Mouse (Mus musculus): ENCODE measurements around the gene Med27. TPM values are rescaled to one million over a fixed set of nuclear protein-coding genes. Genes with fewer than 3 reads are reported as not detected.

The Med27 gene
- polyA plus RNA-seq, 1 experiment from 2014 or later = 48.4 TPM

GRCm38 (mm10) chr2:29360956-29361355 is 14.3 kb downstream of the Med27 start:
- Histone ChIP-seq H3K9me3 (no peaks in the 10 kb centered on the region), H3K4me1 (replicated peaks) (peaks cover 11% of the 10 kb centered on the region), H3K9ac (replicated peaks) (no peak overlapping the region), H3K4me2 (no peak overlapping the region), H3K27me3 (no peaks in the 10 kb centered on the region), H3K4me3 (replicated peaks) (no peak overlapping the region), H3K27ac (no peak overlapping the region), H3K36me3 (peaks cover 7% of the 10 kb centered on the region; the same call in 1 of the 2 replicates)
- no peak for ATAC-seq (ENCODE audit: insufficient number of reproducible peaks, insufficient read depth, low FRiP score, low TSS enrichment, low read depth)
- 87% methylated on average over 3 of the region's 3 CpGs for WGBS

- ATAC-seq (ENCODE audit: insufficient number of reproducible peaks, insufficient read depth, low FRiP score, low TSS enrichment, low read depth) = no peak
- Histone ChIP-seq H3K4me3 (replicated peaks) (no peak overlapping the region), H3K9ac (replicated peaks) (no peak overlapping the region), H3K27me3 (no peaks in the 10 kb centered on the region), H3K4me2 (no peak overlapping the region), H3K9me3 (no peaks in the 10 kb centered on the region), H3K36me3 (no peaks in the 10 kb centered on the region; the same call in 1 of the 2 replicates), H3K4me1 (replicated peaks) (no peaks in the 10 kb centered on the region), H3K27ac (no peak overlapping the region)
- WGBS = 81% methylated on average over 8 of the region's 8 CpGs
Measured at GRCm38 (mm10) chr2:29365000-29365695, 18.5 kb downstream of the Med27 start.

- whole genome bisulfite sequencing = 60% methylated on average over 5 of the region's 5 CpGs
Measured at GRCm38 (mm10) chr2:29368730-29369129, 22.1 kb downstream of the Med27 start.

GRCm38 (mm10) chr2:29372176-29372575 is 25.6 kb downstream of the Med27 start:
- 87% methylated on average over 5 of the region's 5 CpGs for WGBS
- ATAC-seq (ENCODE audit: insufficient number of reproducible peaks, insufficient read depth, low FRiP score, low TSS enrichment, low read depth) = no peak
- no peak overlapping the region for H3K27ac ChIP-seq
- H3K4me1 ChIP-seq (replicated peaks) = peaks cover 6% of the 10 kb centered on the region; the same call in 1 of the 2 replicates
- no peak overlapping the region for H3K4me2 ChIP-seq
- no peak overlapping the region for H3K4me3 ChIP-seq (replicated peaks)
- H3K27me3 ChIP-seq = no peaks in the 10 kb centered on the region
- H3K9ac ChIP-seq (replicated peaks) = no peak overlapping the region
- H3K36me3 ChIP-seq = no peaks in the 10 kb centered on the region
- no peaks in the 10 kb centered on the region for H3K9me3 ChIP-seq

More at GRCm38 (mm10) chr2:29368730-29369129, 22.1 kb downstream of the Med27 start:
- no peak for ATAC-seq (ENCODE audit: insufficient number of reproducible peaks, insufficient read depth, low FRiP score, low TSS enrichment, low read depth)
- Histone ChIP-seq H3K4me1 (replicated peaks) (peaks cover 6% of the 10 kb centered on the region; the same call in 1 of the 2 replicates), H3K27ac (no peak overlapping the region), H3K4me3 (replicated peaks) (no peak overlapping the region), H3K36me3 (no peaks in the 10 kb centered on the region), H3K4me2 (no peak overlapping the region), H3K27me3 (no peaks in the 10 kb centered on the region), H3K9me3 (no peaks in the 10 kb centered on the region), H3K9ac (replicated peaks) (no peak overlapping the region)

GRCm38 (mm10) chr2:29381683-29382082 is 35.1 kb downstream of the Med27 start:
- Histone ChIP-seq H3K27ac (no peak overlapping the region), H3K36me3 (no peaks in the 10 kb centered on the region), H3K9ac (replicated peaks) (no peak overlapping the region), H3K27me3 (no peaks in the 10 kb centered on the region), H3K4me1 (replicated peaks) (peaks cover 13% of the 10 kb centered on the region; the same call in 1 of the 2 replicates), H3K4me2 (no peak overlapping the region), H3K4me3 (replicated peaks) (no peak overlapping the region), H3K9me3 (no peaks in the 10 kb centered on the region)
- 35% methylated on average over 4 of the region's 4 CpGs for WGBS
- no peak for ATAC-seq (ENCODE audit: insufficient number of reproducible peaks, insufficient read depth, low FRiP score, low TSS enrichment, low read depth)

- ATAC-seq (ENCODE audit: insufficient number of reproducible peaks, insufficient read depth, low FRiP score, low TSS enrichment, low read depth) = no peak
- H3K27ac ChIP-seq = no peak overlapping the region
- no peak overlapping the region for H3K9ac ChIP-seq (replicated peaks)
- WGBS = 82% methylated on average over 4 of the region's 4 CpGs
- no peaks in the 10 kb centered on the region for H3K36me3 ChIP-seq
- no peaks in the 10 kb centered on the region for H3K9me3 ChIP-seq
- no peak overlapping the region for H3K4me3 ChIP-seq (replicated peaks)
- H3K27me3 ChIP-seq = no peaks in the 10 kb centered on the region
- H3K4me2 ChIP-seq = no peak overlapping the region
- peaks cover 13% of the 10 kb centered on the region; the same call in 1 of the 2 replicates for H3K4me1 ChIP-seq (replicated peaks)
Measured at GRCm38 (mm10) chr2:29382583-29382982, 36.0 kb downstream of the Med27 start.

- no peak for ATAC-seq (ENCODE audit: insufficient number of reproducible peaks, insufficient read depth, low FRiP score, low TSS enrichment, low read depth)
- no peaks in the 10 kb centered on the region for H3K36me3 ChIP-seq
- H3K4me3 ChIP-seq (replicated peaks) = no peak overlapping the region
- H3K4me1 ChIP-seq (replicated peaks) = peaks cover 13% of the 10 kb centered on the region; the same call in 1 of the 2 replicates
- no peaks in the 10 kb centered on the region for H3K27me3 ChIP-seq
- H3K4me2 ChIP-seq = no peak overlapping the region
- H3K9ac ChIP-seq (replicated peaks) = no peak overlapping the region
- H3K27ac ChIP-seq = no peak overlapping the region
- H3K9me3 ChIP-seq = no peaks in the 10 kb centered on the region
Measured at GRCm38 (mm10) chr2:29383133-29383532, 36.5 kb downstream of the Med27 start.

GRCm38 (mm10) chr2:29385405-29385804 is 38.8 kb downstream of the Med27 start:
- H3K9me3 ChIP-seq = no peaks in the 10 kb centered on the region
- 21% methylated on average over 10 of the region's 10 CpGs for WGBS
- no peaks in the 10 kb centered on the region for H3K27me3 ChIP-seq
- H3K9ac ChIP-seq (replicated peaks) = no peak overlapping the region
- no peak for ATAC-seq (ENCODE audit: insufficient number of reproducible peaks, insufficient read depth, low FRiP score, low TSS enrichment, low read depth)
- no peak overlapping the region for H3K4me2 ChIP-seq
- H3K36me3 ChIP-seq = no peaks in the 10 kb centered on the region
- peaks cover 13% of the 10 kb centered on the region; the same call in 1 of the 2 replicates for H3K4me1 ChIP-seq (replicated peaks)
- no peak overlapping the region for H3K27ac ChIP-seq
- no peak overlapping the region for H3K4me3 ChIP-seq (replicated peaks)

GRCm38 (mm10) chr2:29387268-29387667 is 40.6 kb downstream of the Med27 start:
- Histone ChIP-seq H3K9me3 (no peaks in the 10 kb centered on the region), H3K9ac (replicated peaks) (no peak overlapping the region), H3K4me1 (replicated peaks) (peaks cover 11% of the 10 kb centered on the region; the same call in 1 of the 2 replicates), H3K27me3 (no peaks in the 10 kb centered on the region), H3K27ac (no peak overlapping the region), H3K4me3 (replicated peaks) (no peak overlapping the region), H3K36me3 (no peaks in the 10 kb centered on the region), H3K4me2 (no peak overlapping the region)
- WGBS = 87% methylated on average over 2 of the region's 2 CpGs
- ATAC-seq (ENCODE audit: insufficient number of reproducible peaks, insufficient read depth, low FRiP score, low TSS enrichment, low read depth) = no peak

GRCm38 (mm10) chr2:29388937-29389336 is 42.3 kb downstream of the Med27 start:
- no peak for ATAC-seq (ENCODE audit: insufficient number of reproducible peaks, insufficient read depth, low FRiP score, low TSS enrichment, low read depth)
- H3K4me1 ChIP-seq (replicated peaks) = 0 out of 2 replicates have a peak, but pooled peaks cover 11% of the 10 kb centered on the region
- no peak overlapping the region for H3K4me2 ChIP-seq
- H3K4me3 ChIP-seq (replicated peaks) = no peak overlapping the region
- H3K27ac ChIP-seq = no peak overlapping the region
- 88% methylated on average over 7 of the region's 7 CpGs for WGBS
- no peaks in the 10 kb centered on the region for H3K36me3 ChIP-seq
- no peaks in the 10 kb centered on the region for H3K9me3 ChIP-seq
- no peak overlapping the region for H3K9ac ChIP-seq (replicated peaks)
- no peaks in the 10 kb centered on the region for H3K27me3 ChIP-seq

GRCm38 (mm10) chr2:29391086-29391485 is 44.5 kb downstream of the Med27 start:
- H3K9ac ChIP-seq (replicated peaks) = no peak overlapping the region
- H3K4me2 ChIP-seq = no peak overlapping the region
- no peak overlapping the region for H3K27ac ChIP-seq
- H3K27me3 ChIP-seq = no peaks in the 10 kb centered on the region
- no peak for ATAC-seq (ENCODE audit: insufficient number of reproducible peaks, insufficient read depth, low FRiP score, low TSS enrichment, low read depth)
- H3K9me3 ChIP-seq = no peaks in the 10 kb centered on the region
- H3K36me3 ChIP-seq = no peaks in the 10 kb centered on the region
- peaks cover 11% of the 10 kb centered on the region for H3K4me1 ChIP-seq (replicated peaks)
- H3K4me3 ChIP-seq (replicated peaks) = no peak overlapping the region
- 85% methylated on average over 4 of the region's 4 CpGs for WGBS

- Histone ChIP-seq H3K4me3 (replicated peaks) (no peak overlapping the region), H3K9ac (replicated peaks) (no peak overlapping the region), H3K36me3 (no peaks in the 10 kb centered on the region), H3K4me2 (no peak overlapping the region), H3K27me3 (no peaks in the 10 kb centered on the region), H3K27ac (no peak overlapping the region), H3K9me3 (no peaks in the 10 kb centered on the region), H3K4me1 (replicated peaks) (peaks cover 17% of the 10 kb centered on the region)
- WGBS = 80% methylated on average over 1 of the region's 1 CpGs
- ATAC-seq (ENCODE audit: insufficient number of reproducible peaks, insufficient read depth, low FRiP score, low TSS enrichment, low read depth) = no peak
Measured at GRCm38 (mm10) chr2:29391996-29392395, 45.4 kb downstream of the Med27 start.
